Mouse (Mus musculus) E14TG2a.4 (cell line): Measurements from ENCODE around the gene Acsl4.

ENCODE experiments used
- H3K27me3 ChIP-seq: 2 replicates; pipeline ENCODE4 v1.6.1; 2014; ENCODE audit warnings: low read length, control low read depth; ENCODE audit not compliant: insufficient read depth
- H3K36me3 ChIP-seq: 2 replicates; pipeline ENCODE4 v1.6.1; 2014; ENCODE audit warnings: low read length, control low read depth; ENCODE audit not compliant: insufficient read depth
- H3K4me1 ChIP-seq: replicated peaks from 2 replicates; pipeline ENCODE4 v1.6.1; 2014; ENCODE audit warnings: low read depth, low read length, control low read depth
- H3K4me3 ChIP-seq: replicated peaks from 2 replicates; pipeline ENCODE4 v1.5.1; 2014; ENCODE audit warnings: mild to moderate bottlenecking, low read length
- H3K9me3 ChIP-seq: 2 replicates; pipeline ENCODE4 v1.6.1; 2014; ENCODE audit warnings: low read length, control low read depth
- CTCF ChIP-seq: conservative IDR thresholded peaks from 2 replicates; pipeline ENCODE4 v1.5.1; 2014; ENCODE audit warnings: low read length
- NANOG ChIP-seq: IDR thresholded peaks from 2 replicates; pipeline ENCODE4 v1.6.1; 2014; ENCODE audit warnings: borderline replicate concordance, low read length, mixed read lengths
- POU5F1 ChIP-seq: IDR thresholded peaks from 2 replicates; pipeline ENCODE4 v1.6.1; 2014; ENCODE audit warnings: low read length, borderline replicate concordance

The Acsl4 gene

DNA sequence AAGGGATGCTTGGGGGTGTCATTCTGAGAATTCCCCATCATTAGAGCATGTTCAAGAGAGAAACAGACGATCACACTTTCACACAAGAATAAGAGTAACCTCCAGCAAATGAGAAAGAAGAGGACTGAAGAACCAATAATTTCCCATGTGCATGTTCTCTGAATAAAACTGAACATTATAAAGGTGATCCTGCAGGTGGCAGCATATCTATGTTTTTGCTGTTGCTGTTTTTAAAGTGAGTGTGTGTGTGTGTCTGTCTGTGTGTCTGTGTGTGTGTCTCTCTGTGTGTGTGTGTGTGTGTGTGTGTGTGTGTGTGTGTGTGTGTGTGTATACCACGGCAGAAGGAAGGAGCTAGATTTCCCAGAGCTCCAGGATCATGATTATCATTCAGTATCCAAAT, 64.6 kb downstream of the Acsl4 start:
- no peak overlapping the region for H3K4me3 ChIP-seq
- H3K4me1 ChIP-seq, result no peaks in the 10 kb centered on the region
- H3K36me3 ChIP-seq, result no peaks in the 10 kb centered on the region
- H3K9me3 ChIP-seq, result no peaks in the 10 kb centered on the region
- no peak for TF ChIP-seq CTCF
- TF ChIP-seq NANOG, result no peak
- no peak for TF ChIP-seq POU5F1
- H3K27me3 ChIP-seq, result no peaks in the 10 kb centered on the region

DNA sequence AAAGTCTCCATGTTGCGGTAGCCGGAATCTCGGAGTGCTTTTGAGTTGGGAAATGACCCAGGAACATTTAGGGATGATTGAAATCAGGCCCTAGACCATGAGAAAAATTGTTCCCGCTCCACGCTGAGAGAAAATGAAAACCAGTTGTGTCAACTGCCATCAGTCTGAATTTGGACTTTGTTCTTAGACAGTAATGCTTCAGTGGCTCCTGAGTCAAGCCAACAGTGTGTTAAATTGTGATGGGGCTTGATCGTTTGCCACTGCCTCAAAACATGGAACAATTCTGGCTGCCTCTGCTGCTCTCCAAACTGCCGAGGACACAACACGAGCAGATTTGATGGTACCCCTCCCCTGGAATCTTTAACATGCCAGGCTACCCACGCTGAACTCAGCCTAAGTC, 74.2 kb downstream of the Acsl4 start:
- Histone ChIP-seq H3K27me3 (no peaks in the 10 kb centered on the region), H3K4me3 (no peak overlapping the region), H3K4me1 (no peaks in the 10 kb centered on the region), H3K9me3 (no peaks in the 10 kb centered on the region), H3K36me3 (no peaks in the 10 kb centered on the region)
- TF ChIP-seq NANOG (no peak), CTCF (no peak), POU5F1 (no peak)

DNA sequence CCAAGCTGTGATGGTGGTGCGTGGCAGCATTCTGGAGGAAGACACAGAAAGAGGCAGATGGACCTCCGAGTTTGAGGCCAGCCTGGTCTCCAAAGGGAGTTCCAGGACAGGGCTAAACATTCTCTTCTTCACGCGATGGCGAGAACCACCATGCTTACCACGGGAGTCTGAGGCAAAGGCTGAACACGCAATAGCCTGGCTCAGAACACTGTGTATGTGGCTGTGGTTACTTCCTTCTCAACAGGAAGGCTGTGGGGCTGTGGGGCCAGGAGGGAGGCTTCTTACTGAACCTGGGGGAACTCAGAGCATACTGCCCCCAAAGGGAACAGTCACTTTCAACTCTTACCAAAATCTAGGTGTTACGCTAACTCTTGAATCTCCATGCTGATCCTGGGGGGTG, 75.1 kb downstream of the Acsl4 start:
- no peak overlapping the region for H3K4me3 ChIP-seq
- TF ChIP-seq NANOG (no peak), CTCF (no peak), POU5F1 (no peak)
- no peaks in the 10 kb centered on the region for H3K36me3 ChIP-seq
- H3K4me1 ChIP-seq, result no peaks in the 10 kb centered on the region
- H3K9me3 ChIP-seq, result no peaks in the 10 kb centered on the region
- no peaks in the 10 kb centered on the region for H3K27me3 ChIP-seq

DNA sequence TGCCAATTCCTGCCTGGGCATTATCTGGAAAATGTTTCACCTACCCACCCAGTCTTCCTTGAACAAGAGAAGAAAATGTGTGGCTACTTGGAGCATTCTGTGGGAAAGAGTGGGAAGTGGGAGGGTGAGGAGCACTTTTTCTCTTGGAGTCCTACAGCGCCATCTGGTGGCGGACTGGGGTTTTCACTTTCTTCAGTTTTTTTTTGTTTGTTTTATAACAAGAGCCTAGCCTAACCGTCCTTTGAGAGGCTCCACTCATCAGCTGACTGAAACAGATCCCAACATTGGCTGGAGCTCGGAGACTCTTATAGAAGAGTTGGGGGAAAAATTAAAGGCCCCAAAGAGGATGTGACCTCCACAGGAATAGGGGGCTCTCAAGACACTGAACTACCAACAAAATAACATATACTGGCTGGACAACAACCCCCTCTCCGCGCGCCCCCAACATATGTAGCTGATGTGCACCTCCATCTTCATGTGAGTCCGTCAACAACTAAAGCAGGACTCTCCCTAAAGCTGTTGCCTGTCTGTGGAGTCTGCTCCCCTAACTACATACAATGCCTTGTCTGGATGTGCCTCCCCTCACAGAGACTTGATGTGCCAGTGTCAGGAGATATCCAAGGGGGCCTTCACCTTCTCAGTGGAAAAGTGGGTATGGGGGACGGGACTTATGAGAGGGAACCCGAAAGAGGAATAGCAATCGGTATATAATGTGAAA, 75.9 kb downstream of the Acsl4 start:
- H3K4me3 ChIP-seq, result no peak overlapping the region
- TF ChIP-seq CTCF (peak; percentile 20), POU5F1 (no peak)
- no peaks in the 10 kb centered on the region for H3K4me1 ChIP-seq
- H3K27me3 ChIP-seq, result no peaks in the 10 kb centered on the region
- H3K9me3 ChIP-seq, result no peaks in the 10 kb centered on the region
- no peaks in the 10 kb centered on the region for H3K36me3 ChIP-seq

DNA sequence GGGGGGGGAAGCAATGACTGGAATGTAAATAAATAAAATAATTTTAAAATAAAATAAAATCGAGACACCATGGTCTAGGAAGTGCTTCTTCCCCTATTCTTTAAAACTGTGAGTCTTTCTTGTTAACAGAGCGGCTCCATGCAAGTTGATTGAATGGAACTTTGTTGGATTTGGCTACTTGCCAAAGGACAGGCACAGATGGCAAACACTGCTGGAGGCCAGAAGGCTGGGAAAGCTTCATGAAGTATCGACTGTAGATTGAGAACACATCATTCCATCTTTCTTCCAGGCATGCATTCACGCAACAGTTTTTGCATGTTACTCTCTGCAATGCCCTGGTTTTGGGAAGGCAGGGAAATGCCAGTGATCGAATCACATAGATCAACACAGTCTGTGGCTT, 79.9 kb downstream of the Acsl4 start:
- TF ChIP-seq CTCF, result no peak
- TF ChIP-seq POU5F1, result no peak
- no peak for TF ChIP-seq NANOG
- Histone ChIP-seq H3K4me1 (no peaks in the 10 kb centered on the region), H3K27me3 (peaks cover 17% of the 10 kb centered on the region), H3K9me3 (no peaks in the 10 kb centered on the region), H3K36me3 (no peaks in the 10 kb centered on the region), H3K4me3 (no peak overlapping the region)

DNA sequence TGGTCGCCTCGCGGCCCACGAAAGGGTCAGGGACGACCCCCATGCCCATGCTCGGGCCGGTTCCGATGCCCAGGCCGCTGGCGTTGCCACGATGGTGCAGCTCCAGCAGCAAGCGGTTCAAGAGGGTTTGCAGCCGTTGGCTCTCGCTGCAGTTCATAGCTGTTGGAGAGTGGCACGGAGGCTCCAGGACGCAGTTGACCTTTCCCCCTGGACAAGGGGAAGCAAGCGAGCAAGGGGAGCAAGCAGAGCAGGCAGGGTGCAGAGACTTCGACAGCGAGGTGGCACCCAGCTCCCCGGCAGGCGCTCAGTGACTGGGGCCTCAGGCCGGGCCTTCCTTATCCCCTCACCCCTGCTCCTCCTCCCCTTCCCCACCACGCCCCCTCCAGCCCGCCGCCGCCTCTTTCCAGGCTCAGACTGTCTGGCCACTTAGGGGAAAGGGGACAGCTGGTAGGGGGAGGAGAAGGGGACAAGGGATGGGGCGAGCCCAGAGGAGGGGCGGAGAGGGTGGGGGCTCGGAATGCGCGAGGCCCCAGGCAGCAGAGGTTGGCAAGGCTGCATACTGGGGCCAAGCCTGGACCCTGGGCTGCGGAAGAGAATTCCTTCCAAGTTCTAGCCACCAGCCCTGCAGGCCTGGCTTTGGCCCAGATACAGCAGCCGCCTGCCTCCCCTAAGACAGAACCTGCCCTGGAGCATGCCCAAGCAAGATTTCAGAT, 84.3 kb downstream of the Acsl4 start, which contains the start of gene Kcne1l:
Gene Kcne1l, minus strand, starts transcription at position 426 of the 713 bp plus-strand sequence.
- Histone ChIP-seq H3K4me3 (peak within 1 kb of the TSS; percentile 53), H3K9me3 (no peaks in the 10 kb centered on the region), H3K4me1 (0 out of 2 replicates have a peak, but pooled peaks cover 3% of the 10 kb centered on the region), H3K36me3 (no peaks in the 10 kb centered on the region), H3K27me3 (peaks cover 34% of the 10 kb centered on the region)
- TF ChIP-seq POU5F1 (no peak), NANOG (no peak), CTCF (no peak)

DNA sequence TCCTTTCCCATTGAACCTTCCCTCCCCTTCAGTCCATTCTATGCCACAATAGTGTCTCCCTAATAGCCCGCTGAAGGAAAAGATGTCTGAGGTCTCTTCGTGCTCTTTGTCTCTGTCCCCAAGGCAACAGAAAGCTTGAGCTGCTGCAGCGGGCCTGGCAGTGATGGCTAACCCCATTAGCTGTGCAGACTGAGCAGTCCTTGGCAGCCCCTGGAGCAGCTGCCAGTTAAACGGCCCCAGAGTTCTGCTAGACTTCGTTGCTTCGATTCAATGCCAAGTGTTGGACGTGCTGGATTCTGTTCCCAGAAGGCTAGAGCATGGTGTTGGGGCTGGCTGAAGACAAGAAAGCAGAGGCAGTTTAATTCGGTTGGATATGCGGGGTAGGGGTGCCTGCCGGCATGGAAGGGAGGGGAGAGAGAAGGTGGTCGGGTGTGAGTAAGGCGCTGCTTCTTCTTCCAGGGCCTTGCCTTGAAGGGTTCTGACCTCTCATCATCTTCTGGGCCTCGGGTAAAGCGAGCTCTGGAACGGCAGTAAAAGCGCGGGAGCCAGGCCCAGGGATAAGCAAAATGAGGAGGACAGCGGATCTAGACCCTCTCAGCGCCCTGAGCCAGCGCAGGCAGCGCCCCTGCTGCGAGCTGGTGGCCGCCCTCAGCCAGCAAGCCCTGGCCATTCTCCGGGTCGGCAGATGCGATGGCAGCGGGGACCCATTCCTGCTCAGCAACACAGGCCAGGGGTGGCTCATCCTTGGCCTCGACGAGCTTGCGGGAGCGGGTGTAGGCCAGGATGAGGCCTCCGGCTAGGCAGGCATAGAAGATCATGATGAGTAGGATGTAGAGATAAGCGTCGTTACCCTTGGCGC, 85.1 kb downstream of the Acsl4 start:
- 0 out of 2 replicates have a peak, but pooled peaks cover 3% of the 10 kb centered on the region for H3K4me1 ChIP-seq
- no peaks in the 10 kb centered on the region for H3K36me3 ChIP-seq
- H3K9me3 ChIP-seq, result no peaks in the 10 kb centered on the region
- H3K27me3 ChIP-seq, result peaks cover 34% of the 10 kb centered on the region
- TF ChIP-seq POU5F1 (no peak), CTCF (no peak), NANOG (no peak)
- H3K4me3 ChIP-seq, result peak overlapping the region; percentile 53

DNA sequence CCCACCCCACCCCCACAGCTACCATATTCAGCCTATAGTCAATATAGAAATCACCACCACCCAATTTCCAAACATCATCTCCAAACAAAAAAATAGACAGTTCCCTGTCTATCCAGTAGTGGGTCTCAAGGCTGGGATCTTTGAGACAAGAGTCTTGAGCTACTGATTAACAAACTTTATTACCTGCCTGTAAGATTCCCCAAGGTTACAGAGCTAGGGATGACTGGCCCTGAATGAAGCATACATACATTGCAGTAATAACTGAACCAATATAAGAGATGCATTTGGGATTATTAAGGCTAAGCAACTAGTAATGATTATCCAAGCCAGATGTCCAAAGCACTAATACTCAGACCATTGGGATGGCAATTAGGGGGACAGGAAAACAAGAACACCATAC, 85.7 kb downstream of the Acsl4 start:
- H3K9me3 ChIP-seq, result no peaks in the 10 kb centered on the region
- no peak overlapping the region for H3K4me3 ChIP-seq
- H3K27me3 ChIP-seq, result peaks cover 34% of the 10 kb centered on the region
- no peaks in the 10 kb centered on the region for H3K36me3 ChIP-seq
- no peak for TF ChIP-seq NANOG
- no peak for TF ChIP-seq CTCF
- no peak for TF ChIP-seq POU5F1
- 0 out of 2 replicates have a peak, but pooled peaks cover 3% of the 10 kb centered on the region for H3K4me1 ChIP-seq
